Mouse (Mus musculus): Measurements from ENCODE around the gene Slc15a2.

The Slc15a2 gene

GRCm38 (mm10) chr16:36770191-36770771, 14.5 kb downstream of the Slc15a2 start:
- no peak for DNase-seq (ENCODE audit: low spot score in 2 of 2)

GRCm38 (mm10) chr16:36751979-36752378, 32.8 kb downstream of the Slc15a2 start:
- DNase-seq (ENCODE audit: low spot score in 2 of 2): no peak

- peak in 1 of 2 experiments; percentile 35 for DNase-seq (ENCODE audit: low spot score in 2 of 2)
Observed at GRCm38 (mm10) chr16:36747767-36748166, 37.0 kb downstream of the Slc15a2 start.

GRCm38 (mm10) chr16:36747068-36747467, 37.7 kb downstream of the Slc15a2 start:
- no peak for DNase-seq (ENCODE audit: low spot score in 2 of 2)

- no peak for DNase-seq (ENCODE audit: low spot score in 2 of 2)
Observed at GRCm38 (mm10) chr16:36743580-36743979, 41.2 kb downstream of the Slc15a2 start.

GRCm38 (mm10) chr16:36739404-36739930, 45.3 kb downstream of the Slc15a2 start:
- no peak for DNase-seq (ENCODE audit: low spot score in 2 of 2)

- no peak for DNase-seq (ENCODE audit: low spot score in 2 of 2)
Observed at GRCm38 (mm10) chr16:36735421-36735820, 49.3 kb downstream of the Slc15a2 start.

DNA sequence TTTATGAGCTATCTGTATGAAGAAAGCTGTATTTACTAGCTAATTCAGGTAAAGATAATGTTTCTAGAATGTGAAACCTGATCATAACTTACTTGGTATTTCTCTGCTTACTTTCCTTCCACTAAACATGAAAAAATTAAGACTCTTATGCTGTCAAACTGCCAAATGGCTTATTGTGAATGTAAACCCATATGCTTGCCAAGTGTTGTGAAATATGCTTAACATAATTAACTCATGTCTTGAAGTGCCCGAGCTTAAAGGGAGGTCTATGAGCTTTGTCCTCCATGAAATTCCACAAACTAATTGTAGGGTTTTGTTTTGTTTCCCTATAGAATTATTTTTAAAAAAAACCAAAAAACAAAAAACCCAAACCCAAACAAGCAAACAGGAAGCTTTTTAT, 50.9 kb downstream of the Slc15a2 start:
- DNase-seq (ENCODE audit: low spot score in 2 of 2): no peak

DNA sequence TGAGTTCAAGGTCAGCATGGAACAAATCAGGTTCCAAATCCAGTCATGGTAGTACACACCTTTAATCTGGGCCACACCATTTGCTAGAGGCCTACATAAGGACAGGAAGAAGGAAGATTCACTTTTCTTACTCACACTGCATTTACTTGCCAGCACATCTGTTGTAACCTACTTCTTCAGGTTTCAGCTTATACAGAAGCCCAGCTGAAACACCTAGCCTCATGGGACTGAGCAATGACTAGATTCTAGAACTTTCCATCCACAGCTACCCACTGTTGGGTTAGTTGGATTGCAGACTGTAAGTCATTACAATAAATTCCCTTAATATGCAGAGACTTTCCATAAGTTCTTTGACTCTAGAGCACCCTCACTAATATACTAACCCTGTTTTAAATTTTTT, 52.2 kb downstream of the Slc15a2 start:
- DNase-seq (ENCODE audit: low spot score in 2 of 2): no peak

- no peak for DNase-seq (ENCODE audit: low spot score in 2 of 2)
Observed at GRCm38 (mm10) chr16:36728959-36729358, 55.8 kb downstream of the Slc15a2 start.

DNA sequence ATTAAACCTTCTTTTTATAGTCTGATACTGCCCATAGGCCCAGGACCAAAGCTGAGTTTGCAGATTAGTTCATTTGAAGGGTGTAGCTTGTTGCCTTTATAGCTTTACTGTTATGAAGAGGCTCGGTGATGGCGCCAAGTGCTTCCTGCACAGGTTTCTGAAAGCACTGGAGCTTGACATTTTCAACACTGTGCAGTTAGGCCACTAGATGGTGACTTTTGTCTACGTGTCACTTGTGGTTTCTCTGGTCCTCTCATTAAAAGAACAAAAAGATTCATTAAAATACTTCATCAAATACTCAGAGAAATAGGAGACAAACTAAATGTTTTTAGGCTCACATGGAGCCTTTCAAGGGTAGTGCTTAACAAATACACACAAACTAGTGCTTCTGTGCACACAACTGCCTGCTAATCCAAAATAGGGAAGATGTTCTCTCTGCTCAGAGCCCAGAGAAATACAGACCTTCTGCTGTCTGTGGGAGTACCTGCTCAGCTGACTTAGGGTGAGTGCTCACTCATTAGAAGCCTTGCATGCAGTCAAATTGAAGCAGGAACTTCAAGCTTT, 60.8 kb downstream of the Slc15a2 start:
- no peak for DNase-seq (ENCODE audit: low spot score in 2 of 2)

- no peak for DNase-seq (ENCODE audit: low spot score in 2 of 2)
Observed at GRCm38 (mm10) chr16:36722739-36723138, 62.0 kb downstream of the Slc15a2 start.

DNA sequence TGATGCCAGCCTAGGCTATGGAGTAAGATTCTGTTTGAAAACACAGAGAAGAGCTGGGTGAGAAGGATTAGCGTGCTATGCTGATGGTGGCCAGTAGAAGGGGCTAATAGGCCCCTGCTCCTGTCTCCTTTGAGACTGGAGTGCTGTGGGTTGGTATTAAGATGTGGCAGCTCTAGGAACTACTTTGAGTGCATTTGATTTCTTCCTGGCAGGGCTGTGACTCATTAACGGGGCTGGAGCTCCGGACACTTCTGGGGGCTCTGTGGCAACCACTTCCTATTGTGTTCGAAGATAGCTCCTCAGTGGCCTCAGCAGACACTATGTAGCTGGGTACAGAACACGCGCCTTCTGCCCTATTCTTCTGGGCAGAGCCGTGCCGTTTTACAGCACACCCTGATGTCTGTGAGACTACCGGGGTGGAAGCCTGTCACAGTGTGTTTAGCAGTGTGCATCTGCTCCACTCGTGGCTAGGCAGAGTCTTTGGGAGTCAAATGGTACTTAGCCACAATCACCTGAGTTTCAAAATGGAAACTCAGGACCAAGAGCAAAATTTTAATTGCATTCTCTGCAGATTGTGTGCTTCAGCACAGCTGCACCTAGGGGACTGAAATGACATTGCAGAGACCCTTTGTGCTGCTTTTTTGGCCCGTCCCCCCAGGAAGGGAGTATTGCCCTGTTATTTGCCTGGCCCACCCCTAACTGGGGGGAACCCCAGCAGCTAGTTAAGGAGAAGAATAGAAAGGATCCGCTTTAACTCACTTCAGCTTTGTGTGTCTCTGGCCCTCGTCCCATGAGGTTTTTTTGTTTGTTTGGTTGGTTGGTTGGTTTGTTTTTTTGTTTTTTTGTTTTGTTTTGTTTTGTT, 64.3 kb downstream of the Slc15a2 start:
- DNase-seq (ENCODE audit: low spot score in 2 of 2): no peak

GRCm38 (mm10) chr16:36718637-36719036, 66.1 kb downstream of the Slc15a2 start:
- no peak for DNase-seq (ENCODE audit: low spot score in 2 of 2)

DNA sequence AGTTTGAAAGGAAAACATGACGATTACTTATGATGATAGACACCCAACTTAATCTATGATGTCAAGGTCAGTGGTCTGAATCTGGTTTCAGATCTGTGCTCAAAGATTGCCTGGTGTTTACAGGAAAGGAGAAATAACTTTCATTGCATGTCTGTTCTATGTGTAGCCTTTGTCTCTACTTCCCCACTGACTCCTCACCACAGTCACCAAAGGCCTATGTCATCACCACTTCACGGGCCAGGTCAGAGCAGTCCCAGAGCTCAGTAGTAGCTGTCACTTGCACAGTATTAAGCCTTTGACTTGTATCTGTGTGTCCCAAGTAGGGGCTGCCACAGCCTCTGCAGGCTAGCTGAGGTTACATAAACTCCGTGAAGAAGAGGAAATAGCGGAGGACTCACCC, 67.3 kb downstream of the Slc15a2 start:
- no peak for DNase-seq (ENCODE audit: low spot score in 2 of 2)

GRCm38 (mm10) chr16:36711760-36712159, 73.0 kb downstream of the Slc15a2 start:
- DNase-seq (ENCODE audit: low spot score in 2 of 2): peak; percentile 11 to 52

- DNase-seq (ENCODE audit: low spot score in 2 of 2): no peak
Observed at GRCm38 (mm10) chr16:36710794-36711193, 74.0 kb downstream of the Slc15a2 start.

DNA sequence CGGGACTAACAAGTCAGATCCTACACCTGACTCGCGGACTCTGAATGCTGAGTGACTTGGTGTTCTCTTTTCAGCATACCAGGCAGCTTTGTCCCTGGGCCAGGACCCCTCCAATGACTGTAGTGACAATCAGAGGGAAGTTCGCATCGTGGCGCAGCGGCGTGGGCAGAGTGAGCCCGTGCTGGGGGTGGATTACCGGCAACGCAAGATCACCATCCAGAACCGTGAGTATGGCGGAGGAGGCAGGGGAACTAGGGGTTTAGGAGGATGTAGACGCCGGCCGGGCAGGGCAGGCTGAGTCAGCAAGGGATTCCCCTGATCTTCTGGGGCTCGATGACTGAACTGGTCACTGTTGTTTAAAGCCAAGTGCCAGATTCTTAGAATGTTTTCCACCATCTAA, 75.4 kb downstream of the Slc15a2 start:
- peak in 1 of 2 experiments; percentile 13 for DNase-seq (ENCODE audit: low spot score in 2 of 2)

GRCm38 (mm10) chr16:36708751-36709150, 76.0 kb downstream of the Slc15a2 start:
- DNase-seq (ENCODE audit: low spot score in 2 of 2): no peak

GRCm38 (mm10) chr16:36707702-36708423, 76.9 kb downstream of the Slc15a2 start:
- no peak for DNase-seq (ENCODE audit: low spot score in 2 of 2)

DNA sequence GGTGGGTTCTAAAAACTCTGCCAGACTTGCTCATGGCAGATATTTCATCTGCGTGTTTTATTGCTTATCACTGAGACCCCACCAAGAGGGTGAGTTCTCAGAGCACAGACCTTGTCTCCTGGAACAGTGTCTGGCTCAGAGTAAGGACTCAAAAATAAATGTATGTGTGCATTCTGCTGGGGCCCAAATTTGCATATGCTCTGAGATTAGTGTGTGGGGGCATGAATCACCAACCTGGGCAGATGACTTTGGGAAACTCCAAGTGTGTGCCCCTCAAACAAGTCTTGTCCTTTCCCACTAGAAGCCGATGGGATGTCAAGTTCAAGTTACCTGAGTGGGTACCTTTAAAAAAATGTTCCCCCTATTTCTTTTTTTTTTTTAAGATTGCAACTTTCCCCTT, 84.3 kb downstream of the Slc15a2 start:
- no peak for DNase-seq (ENCODE audit: low spot score in 2 of 2)

All from heart, adult 9 months (tissue).